Mouse (Mus musculus): ENCODE measurements at regions not wholly inside any gene's neighbourhood (a gene's known extent, or its start where the extent isn't known, plus 50 kb on each side); places are given as distances from the start of the nearest gene placed in this dataset.
"Not testable (repeated sequence)": the region's sequence is repeated elsewhere in the genome, so short reads cannot be mapped to it uniquely, and the experiment has no call there.

DNA sequence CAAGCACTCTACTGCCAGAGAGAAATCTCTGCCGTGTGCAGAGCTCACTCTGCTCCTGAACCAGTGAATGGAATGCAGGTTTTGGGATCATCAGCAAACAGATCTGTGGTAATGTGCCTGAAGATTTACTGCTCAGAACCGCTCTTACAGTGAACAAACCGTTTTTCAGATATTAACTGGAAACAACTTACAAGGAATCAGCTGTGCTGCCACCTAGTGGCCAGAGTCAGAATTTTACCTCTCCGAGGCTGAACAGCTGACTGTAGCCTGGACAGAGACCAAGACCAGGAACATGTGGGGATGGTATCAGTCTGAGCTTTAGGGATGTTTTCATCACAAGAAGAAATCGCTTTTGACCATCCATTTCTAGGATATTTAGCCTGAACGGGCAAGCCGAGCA is 65.3 kb downstream of the Gm15023 start:
- in situ Hi-C loops (cut with MboI; ENCODE audit: low pct_unique_long_range_greater_than_20kb in 1 of 2, low sequenced_read_pairs in 2 of 2, unreplicated experiment in 1 of 2), result not testable (repeated sequence)

GRCm38 (mm10) chrX:135110866-135111265 is 66.6 kb downstream of the Gm15023 start:
- in situ Hi-C loops (cut with MboI; ENCODE audit: low pct_unique_long_range_greater_than_20kb in 1 of 2, low sequenced_read_pairs in 2 of 2, unreplicated experiment in 1 of 2), result not testable (repeated sequence)

- in situ Hi-C loops (cut with MboI; ENCODE audit: low pct_unique_long_range_greater_than_20kb in 1 of 2, low sequenced_read_pairs in 2 of 2, unreplicated experiment in 1 of 2), result no loop called here
These were observed 75.8 kb downstream of the Gm15023 start for GRCm38 (mm10) chrX:135101594-135101993.

DNA sequence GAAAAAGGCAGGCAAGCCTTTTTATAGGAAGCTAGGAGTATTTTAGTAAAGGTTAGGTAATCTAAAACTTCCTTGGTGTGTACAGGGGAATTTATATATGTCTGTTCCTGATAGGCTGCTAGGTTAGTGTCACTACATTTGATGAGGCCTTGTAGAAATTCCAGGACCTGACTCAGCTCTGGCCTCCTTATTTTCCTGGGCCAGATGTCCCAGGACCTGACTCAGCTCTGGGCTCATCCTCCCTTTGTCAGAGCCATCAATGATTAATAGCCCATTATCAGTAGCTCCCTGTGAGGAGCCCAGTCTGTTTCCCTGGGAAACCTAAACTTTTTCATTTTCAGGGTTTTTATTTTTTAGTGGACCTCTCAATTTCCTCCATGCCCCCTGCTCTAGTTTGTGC is 79.3 kb downstream of the Gm15023 start:
- in situ Hi-C loops (cut with MboI; ENCODE audit: low pct_unique_long_range_greater_than_20kb in 1 of 2, low sequenced_read_pairs in 2 of 2, unreplicated experiment in 1 of 2), result loop anchor here in 1 of 2 experiments (25.0 kb wide), 1 partner anchor 489 kb away; the partner anchor contains the start of gene Nxf7

- in situ Hi-C loops (cut with MboI; ENCODE audit: low pct_unique_long_range_greater_than_20kb in 1 of 2, low sequenced_read_pairs in 2 of 2, unreplicated experiment in 1 of 2), result loop anchor here in 1 of 2 experiments (25.0 kb wide), 1 partner anchor 491 kb away; the partner anchor contains the start of gene Nxf7
These were observed 81.2 kb downstream of the Gm15023 start for GRCm38 (mm10) chrX:135096206-135096605.

GRCm38 (mm10) chrX:135091074-135091473 is 82.1 kb upstream of the Zmat1 start:
- in situ Hi-C loops (cut with MboI; ENCODE audit: low pct_unique_long_range_greater_than_20kb in 1 of 2, low sequenced_read_pairs in 2 of 2, unreplicated experiment in 1 of 2), result loop anchor here in 1 of 2 experiments (25.0 kb wide), 1 partner anchor 496 kb away; the partner anchor contains the start of gene Nxf7

DNA sequence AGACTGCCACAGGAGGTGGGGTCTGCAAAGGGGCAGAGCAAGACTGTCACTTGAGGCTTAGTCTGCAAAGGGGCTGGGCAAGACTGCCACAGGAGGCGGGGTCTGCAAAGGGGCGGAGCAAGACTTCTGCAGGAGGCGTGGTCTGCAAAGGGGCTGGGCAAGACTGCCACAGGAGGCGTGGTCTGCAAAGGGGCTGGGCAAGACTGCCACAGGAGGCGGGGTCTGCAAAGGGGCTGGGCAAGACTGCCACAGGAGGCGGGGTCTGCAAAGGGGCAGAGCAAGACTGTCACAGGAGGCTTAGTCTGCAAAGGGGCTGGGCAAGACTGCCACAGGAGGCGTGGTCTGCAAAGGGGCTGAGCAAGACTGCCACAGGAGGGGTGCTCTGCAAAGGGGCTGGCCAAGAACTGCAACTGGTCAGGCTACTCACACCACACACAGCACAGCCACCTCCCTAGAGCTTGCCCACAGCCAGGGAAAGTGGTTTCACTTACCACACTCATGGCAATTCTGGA is 78.1 kb upstream of the Zmat1 start:
- in situ Hi-C loops (cut with MboI; ENCODE audit: low pct_unique_long_range_greater_than_20kb in 1 of 2, low sequenced_read_pairs in 2 of 2, unreplicated experiment in 1 of 2), result loop anchor here in 1 of 2 experiments (25.0 kb wide), 1 partner anchor 500 kb away; the partner anchor contains the start of gene Nxf7

GRCm38 (mm10) chrX:135086564-135086963 is 77.6 kb upstream of the Zmat1 start:
- in situ Hi-C loops (cut with MboI; ENCODE audit: low pct_unique_long_range_greater_than_20kb in 1 of 2, low sequenced_read_pairs in 2 of 2, unreplicated experiment in 1 of 2), result loop anchor here in 1 of 2 experiments (25.0 kb wide), 1 partner anchor 501 kb away; the partner anchor contains the start of gene Nxf7

- in situ Hi-C loops (cut with MboI; ENCODE audit: low pct_unique_long_range_greater_than_20kb in 1 of 2, low sequenced_read_pairs in 2 of 2, unreplicated experiment in 1 of 2), result loop anchor here in 1 of 2 experiments (25.0 kb wide), 1 partner anchor 501 kb away; the partner anchor contains the start of gene Nxf7
These were observed 77.0 kb upstream of the Zmat1 start for GRCm38 (mm10) chrX:135085770-135086553.

- in situ Hi-C loops (cut with MboI; ENCODE audit: low pct_unique_long_range_greater_than_20kb in 1 of 2, low sequenced_read_pairs in 2 of 2, unreplicated experiment in 1 of 2), result loop anchor here in 1 of 2 experiments (25.0 kb wide), 1 partner anchor 507 kb away; the partner anchor contains the start of gene Nxf7
These were observed 71.6 kb upstream of the Zmat1 start for GRCm38 (mm10) chrX:135080380-135081158.

DNA sequence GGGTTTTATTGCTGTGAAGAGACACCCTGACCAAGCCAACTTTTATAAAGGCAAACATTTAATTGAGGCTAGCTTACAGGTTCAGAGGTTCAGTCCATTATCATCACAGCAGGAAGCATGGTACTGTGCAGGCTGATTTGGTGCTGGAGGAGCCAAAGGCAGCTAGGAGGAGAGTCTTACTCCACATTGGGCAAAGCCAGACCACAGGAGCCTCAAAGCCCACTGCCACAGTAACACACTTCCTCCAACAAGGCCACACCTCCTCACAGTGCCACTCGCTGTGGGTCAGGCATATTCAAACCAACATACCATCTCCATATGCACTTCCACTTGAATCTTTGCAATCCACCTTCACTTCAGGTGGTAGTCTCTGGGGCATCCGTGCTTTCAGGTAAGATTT is 70.4 kb upstream of the Zmat1 start:
- in situ Hi-C loops (cut with MboI; ENCODE audit: low pct_unique_long_range_greater_than_20kb in 1 of 2, low sequenced_read_pairs in 2 of 2, unreplicated experiment in 1 of 2), result loop anchor here in 1 of 2 experiments (25.0 kb wide), 1 partner anchor 508 kb away; the partner anchor contains the start of gene Nxf7

DNA sequence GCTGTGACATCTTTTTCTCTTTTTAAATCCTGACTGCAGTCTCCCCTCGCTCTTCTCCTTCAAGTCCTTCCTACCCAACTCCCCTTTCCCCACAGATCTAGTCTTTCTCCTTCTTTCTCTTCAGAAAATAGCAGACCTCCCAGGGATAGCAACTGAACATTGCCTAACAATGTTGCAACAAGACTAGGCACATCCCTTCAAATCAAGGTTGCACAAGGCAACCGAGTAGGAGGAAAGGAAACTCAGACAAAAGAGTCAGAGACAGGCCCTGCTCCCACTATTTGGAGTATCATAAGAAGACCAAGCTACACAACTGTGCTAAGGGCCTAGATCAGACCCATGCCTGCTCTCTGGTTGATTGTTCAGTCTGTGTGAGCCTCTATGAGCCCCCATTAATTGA is 66.9 kb upstream of the Zmat1 start:
- in situ Hi-C loops (cut with MboI; ENCODE audit: low pct_unique_long_range_greater_than_20kb in 1 of 2, low sequenced_read_pairs in 2 of 2, unreplicated experiment in 1 of 2), result loop anchor here in 1 of 2 experiments (25.0 kb wide), 1 partner anchor 511 kb away; the partner anchor contains the start of gene Nxf7

GRCm38 (mm10) chrX:135069448-135069847 is 60.4 kb upstream of the Zmat1 start:
- in situ Hi-C loops (cut with MboI; ENCODE audit: low pct_unique_long_range_greater_than_20kb in 1 of 2, low sequenced_read_pairs in 2 of 2, unreplicated experiment in 1 of 2), result loop anchor here in 1 of 2 experiments (25.0 kb wide), 1 partner anchor 143 kb away; the partner anchor contains the start of gene Tceal6

DNA sequence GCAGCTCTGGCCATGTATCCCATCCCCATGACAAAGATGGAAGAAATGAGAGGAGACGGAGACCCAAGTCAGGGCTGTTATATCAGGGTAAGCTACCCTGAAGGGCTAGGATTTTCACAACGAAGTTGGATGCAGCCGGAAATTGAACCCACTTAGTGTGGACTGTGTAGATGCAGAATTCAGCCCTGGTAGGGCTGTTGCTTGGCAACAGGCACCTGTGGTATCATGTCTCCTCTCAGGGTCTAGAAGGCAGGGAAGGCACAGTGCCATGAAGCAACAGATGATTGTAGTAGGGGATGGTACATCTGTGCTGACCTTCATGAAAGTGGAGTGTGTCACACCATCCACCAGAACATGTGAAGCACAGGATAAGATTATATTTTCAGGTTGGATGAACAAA is 51.2 kb upstream of the Zmat1 start:
- in situ Hi-C loops (cut with MboI; ENCODE audit: low pct_unique_long_range_greater_than_20kb in 1 of 2, low sequenced_read_pairs in 2 of 2, unreplicated experiment in 1 of 2), result loop anchor here in 1 of 2 experiments (25.0 kb wide), 1 partner anchor 152 kb away; the partner anchor contains the start of gene Tceal6

DNA sequence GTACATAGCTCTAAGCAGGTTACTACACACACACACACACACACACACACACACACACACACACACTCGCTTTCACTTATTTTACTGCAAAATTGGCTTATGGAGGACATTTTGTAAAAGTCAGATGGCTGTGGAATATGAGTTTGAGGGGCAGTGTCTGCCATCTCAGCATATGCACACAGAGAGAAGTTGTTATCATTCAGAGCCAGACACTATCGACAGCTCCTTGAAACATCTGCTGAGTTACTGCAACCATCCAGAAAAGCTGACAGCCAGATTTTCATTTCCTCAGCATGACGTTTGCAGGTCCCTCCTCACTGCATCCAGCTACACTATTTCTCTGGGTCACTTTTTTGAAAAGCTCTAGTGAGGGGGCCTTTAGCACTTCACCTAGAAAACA is 49.9 kb upstream of the Zmat1 start:
- in situ Hi-C loops (cut with MboI; ENCODE audit: low pct_unique_long_range_greater_than_20kb in 1 of 2, low sequenced_read_pairs in 2 of 2, unreplicated experiment in 1 of 2), result loop anchor here in 1 of 2 experiments (25.0 kb wide), 1 partner anchor 153 kb away; the partner anchor contains the start of gene Tceal6

Measured in mouse embryonic stem cell (cell line).